In genomic region chr7:144937490-144937889, GRCm38 (mm10) we compare ENCODE assay signal across 8 mouse cellular contexts. TPM values are rescaled to one million over a fixed set of nuclear protein-coding genes. Genes with fewer than 3 reads are reported as not detected.
DNase-seq lines count a peak whose midpoint lies in the region; ATAC-seq and TF ChIP-seq lines count a peak whose summit lies in the region.

No protein-coding gene starts in this region.

- no peak for TF ChIP-seq POLR2A in ES-Bruce4 (IDR thresholded peaks at IDR 0.05; ENCODE audit: insufficient read depth, low read length)

- H3K27me3 ChIP-seq in ES-Bruce4 (ENCODE audit: control insufficient read depth, insufficient read depth, low read length, poor library complexity, severe bottlenecking) = no peaks in the 10 kb centered on the region
- peaks cover 33% of the 10 kb centered on the region for H3K27me3 ChIP-seq in forebrain, embryonic 16.5 days (replicated peaks; ENCODE audit: control insufficient read depth, insufficient read depth, low read length)
- peaks cover 11% of the 10 kb centered on the region; the same call in 1 of the 2 replicates for H3K27me3 ChIP-seq in lung, embryonic 14.5 days (ENCODE audit: insufficient read depth, low read length)

- peak; percentile 62 for ATAC-seq in forebrain, embryonic 16.5 days
- ATAC-seq in lung, embryonic 14.5 days (ENCODE audit: insufficient read depth) = peak; percentile 8
- ATAC-seq in neutrophil, adult 5-6 weeks (ENCODE audit: extremely low read depth, insufficient number of reproducible peaks, low FRiP score, poor library complexity, severe bottlenecking) = peak; percentile 73

- WGBS in forebrain, embryonic 16.5 days = under 1% methylated on average over 20 of the region's 20 CpGs
- under 1% methylated on average over 20 of the region's 20 CpGs for WGBS in lung, embryonic 14.5 days

- H3K4me2 ChIP-seq in forebrain, embryonic 16.5 days (ENCODE audit: low read length) = peak overlapping the region; percentile 92
- H3K4me2 ChIP-seq in lung, embryonic 14.5 days = peak overlapping the region; percentile 97

- H3K27ac ChIP-seq in ES-Bruce4 (ENCODE audit: insufficient read depth, low read length) = no peak overlapping the region
- no peak overlapping the region for H3K27ac ChIP-seq in forebrain, embryonic 16.5 days (ENCODE audit: low read length)
- H3K27ac ChIP-seq in layer of hippocampus, adult 2 months = peak overlapping the region; percentile 88
- H3K27ac ChIP-seq in lung, embryonic 14.5 days (ENCODE audit: low read depth) = peak overlapping the region; percentile 99

- no peak for TF ChIP-seq EP300 in ES-Bruce4 (IDR thresholded peaks at IDR 0.05; ENCODE audit: insufficient read depth, low read depth, low read length)

- peak; percentile 96 for TF ChIP-seq CTCF in ES-Bruce4 (IDR thresholded peaks at IDR 0.05; ENCODE audit: low read depth, low read length)
- TF ChIP-seq CTCF in layer of hippocampus, adult 2 months (conservative IDR thresholded peaks at IDR 0.05) = peak; percentile 98
- peak; percentile 99 for TF ChIP-seq CTCF in lung, embryonic 14.5 days (IDR thresholded peaks at IDR 0.05; ENCODE audit: low read depth)

- no peaks in the 10 kb centered on the region for H3K9me3 ChIP-seq in ES-Bruce4 (replicated peaks; ENCODE audit: control insufficient read depth, insufficient read depth, low read length, poor library complexity, severe bottlenecking)
- H3K9me3 ChIP-seq in forebrain, embryonic 16.5 days (ENCODE audit: control insufficient read depth, low read length) = no peaks in the 10 kb centered on the region
- H3K9me3 ChIP-seq in lung, embryonic 14.5 days (ENCODE audit: low read depth, low read length) = no peaks in the 10 kb centered on the region

- peak; percentile 84 for DNase-seq in cerebellum, adult 11-12 months
- DNase-seq in heart, postnatal 36 days = peak; percentile 93 to 95
- peak; percentile 84 to 95 for DNase-seq in layer of hippocampus, adult 2 months (ENCODE audit: low spot score in 2 of 2)
- DNase-seq in lung, embryonic 14.5 days = peak; percentile 95
- peak; percentile 67 to 70 for DNase-seq in thymus, adult 18-20 months

- intact Hi-C loops in heart, postnatal 36 days (cut with DNase I) = loop anchor here (1.0 kb wide), 1 partner anchor 306 kb away; no protein-coding TSS in a partner anchor

- H3K36me3 ChIP-seq in ES-Bruce4 (ENCODE audit: control insufficient read depth, insufficient read depth, low read length, poor library complexity, severe bottlenecking) = peaks cover 26% of the 10 kb centered on the region
- H3K36me3 ChIP-seq in forebrain, embryonic 16.5 days (ENCODE audit: control insufficient read depth, insufficient read depth) = 0 out of 2 replicates have a peak, but pooled peaks cover 2% of the 10 kb centered on the region
- peaks cover 54% of the 10 kb centered on the region for H3K36me3 ChIP-seq in lung, embryonic 14.5 days (ENCODE audit: insufficient read depth)

- H3K4me1 ChIP-seq in ES-Bruce4 (ENCODE audit: control insufficient read depth, insufficient read depth, low read length) = no peaks in the 10 kb centered on the region
- peaks cover 52% of the 10 kb centered on the region for H3K4me1 ChIP-seq in forebrain, embryonic 16.5 days (replicated peaks; ENCODE audit: control insufficient read depth, insufficient read depth, low read length)
- no peaks in the 10 kb centered on the region; the same call in 1 of the 2 replicates for H3K4me1 ChIP-seq in lung, embryonic 14.5 days (ENCODE audit: insufficient read depth)

- H3K4me3 ChIP-seq in ES-Bruce4 (ENCODE audit: low read depth, low read length) = peak overlapping the region; percentile 39
- H3K4me3 ChIP-seq in forebrain, embryonic 16.5 days (replicated peaks; ENCODE audit: low read length) = peak overlapping the region; percentile 57
- H3K4me3 ChIP-seq in layer of hippocampus, adult 2 months = peak overlapping the region; percentile 65
- peak overlapping the region; percentile 71 for H3K4me3 ChIP-seq in lung, embryonic 14.5 days (ENCODE audit: low read depth, low read length)

- H3K9ac ChIP-seq in ES-Bruce4 (ENCODE audit: low read depth, poor library complexity, severe bottlenecking) = peak overlapping the region; percentile 94
- H3K9ac ChIP-seq in forebrain, embryonic 16.5 days (replicated peaks; ENCODE audit: low read depth, low read length) = peak overlapping the region; percentile 66
- peak overlapping the region; percentile 82 for H3K9ac ChIP-seq in lung, embryonic 14.5 days

RNA-seq across cellular contexts. Expression of gene Ccnd1, which starts 2.2 kb away (rescaled TPM):
- 36.3 and 36.5 TPM in 2 replicates for polyA plus RNA-seq in ES-Bruce4 (2011; ENCODE audit: insufficient read depth, insufficient read length, low read depth, missing spikeins)
- 31.4 and 40.7 TPM in 2 replicates for polyA plus RNA-seq in forebrain, embryonic 16.5 days (2015; fragmentation: Nextera tagmentation; extraction: Ambion mirVana)
- total RNA-seq in heart, postnatal 36 days (2021) = 10 to 100 TPM; 30.6 to 35.2 TPM
- 10 to 100 TPM; 43.7 to 48.3 TPM for total RNA-seq in layer of hippocampus, adult 2 months (2021)
- polyA plus RNA-seq in lung, embryonic 14.5 days (2014; fragmentation: Nextera tagmentation; extraction: Ambion mirVana) = 148 and 154 TPM in 2 replicates
- 0.37 and 0.70 TPM in 2 replicates for total RNA-seq in neutrophil, adult 5-6 weeks (2017)

RNA-seq across cellular contexts. Expression of gene LTO1, which starts 22.6 kb away (rescaled TPM):
- 21.5 and 30.7 TPM in 2 replicates for polyA plus RNA-seq in ES-Bruce4 (2011; ENCODE audit: insufficient read depth, insufficient read length, low read depth, missing spikeins)
- 36.7 and 42.8 TPM in 2 replicates for polyA plus RNA-seq in forebrain, embryonic 16.5 days (2015; fragmentation: Nextera tagmentation; extraction: Ambion mirVana)
- total RNA-seq in heart, postnatal 36 days (2021) = 10 to 100 TPM; 13.8 to 15.4 TPM
- 10 to 100 TPM; 26.2 to 33.8 TPM for total RNA-seq in layer of hippocampus, adult 2 months (2021)
- 22.1 and 22.3 TPM in 2 replicates for polyA plus RNA-seq in lung, embryonic 14.5 days (2014; fragmentation: Nextera tagmentation; extraction: Ambion mirVana)
- 45.0 and 49.2 TPM in 2 replicates for total RNA-seq in neutrophil, adult 5-6 weeks (2017)

RNA-seq across cellular contexts. Expression of gene Fgf15, which starts 41.2 kb away (rescaled TPM):
- 3.1 and 3.3 TPM in 2 replicates for polyA plus RNA-seq in ES-Bruce4 (2011; ENCODE audit: insufficient read depth, insufficient read length, low read depth, missing spikeins)
- 11.6 and 19.7 TPM in 2 replicates for polyA plus RNA-seq in forebrain, embryonic 16.5 days (2015; fragmentation: Nextera tagmentation; extraction: Ambion mirVana)
- not detected for total RNA-seq in heart, postnatal 36 days (2021)
- total RNA-seq in layer of hippocampus, adult 2 months (2021) = not detected
- polyA plus RNA-seq in lung, embryonic 14.5 days (2014; fragmentation: Nextera tagmentation; extraction: Ambion mirVana) = not detected in 2 replicates
- not detected in 2 replicates for total RNA-seq in neutrophil, adult 5-6 weeks (2017)

Comparison
In these comparisons a context has a peak if more than half of its experiments do, and no peak if none do; other contexts are left out.
1. H3K27ac ChIP-seq: peak in layer of hippocampus, adult 2 months (single experiment) and lung, embryonic 14.5 days (single experiment); none in ES-Bruce4 (single experiment) and forebrain, embryonic 16.5 days (single experiment).
2. ATAC-seq: peak in every context shown above with its lines; median percentile 73 in neutrophil, adult 5-6 weeks; 62 in forebrain, embryonic 16.5 days; 8 in lung, embryonic 14.5 days.
3. RNA of gene Ccnd1, which starts 2.2 kb away (total RNA-seq): 43.7 to 48.3 TPM in layer of hippocampus, adult 2 months and 30.6 to 35.2 TPM in heart, postnatal 36 days; 0.37 to 0.70 TPM in neutrophil, adult 5-6 weeks; every median in the first group is over 10 times any median in the second.
4. Peak in every context shown above with its lines, with median percentiles within 50 percentile points of each other: H3K4me3 ChIP-seq, H3K9ac ChIP-seq, CTCF ChIP-seq and DNase-seq.